Mouse (Mus musculus): Measurements from ENCODE around the gene Olfr798.

GRCm38 (mm10) chr10:129637184-129637583 lies 9.4 kb upstream of the Olfr798 start, which contains the start of gene Olfr799:
- TF ChIP-seq POLR2A (IDR thresholded peaks at IDR 0.05; ENCODE audit: low read depth, low read length) (no peak), CTCF (IDR thresholded peaks at IDR 0.05; ENCODE audit: extremely low read depth, insufficient read length, insufficient replicate concordance, low read depth, low read length) (no peak)
